ENCODE assay signal across 32 mouse cellular contexts in the genomic region with DNA sequence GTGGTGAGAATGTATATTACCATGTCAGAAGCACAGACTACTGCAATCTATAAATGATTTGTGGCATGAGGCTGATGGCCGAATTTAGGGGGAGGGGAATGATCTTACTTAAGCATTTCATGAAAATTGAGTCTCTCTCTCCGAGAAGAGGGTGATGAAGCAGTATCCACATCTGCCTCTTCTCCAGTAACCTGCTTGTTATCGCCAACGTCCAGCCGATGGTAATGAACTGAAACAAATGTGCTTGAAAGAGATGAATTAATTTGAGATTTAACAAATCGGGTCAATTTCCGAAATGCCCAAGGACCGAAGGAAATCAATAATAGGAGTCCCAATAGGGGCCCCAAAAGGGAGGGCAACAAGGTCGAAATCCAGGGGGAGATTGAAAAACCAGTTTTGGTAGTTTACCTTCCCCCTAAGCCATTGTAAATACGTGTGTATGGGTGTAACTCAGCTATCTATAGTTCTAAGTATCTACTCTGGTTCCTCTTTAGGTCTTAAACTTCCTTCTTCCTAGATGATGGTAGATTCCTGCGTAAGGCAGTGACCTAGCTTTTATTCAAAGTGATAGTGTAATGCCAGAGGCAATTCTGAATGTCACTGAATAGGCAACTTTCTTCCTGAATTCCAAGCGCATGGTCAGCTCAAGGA. TPM values are rescaled to one million over a fixed set of nuclear protein-coding genes. Genes with fewer than 3 reads are reported as not detected.
"Had no signal": no experiment of that assay in that cellular context is flagged by ENCODE, and none has a peak within 500 bp of the region (broad histone marks: within the 10 kb centered on the region; RNA-seq: fewer than 3 reads in every experiment).

No protein-coding gene starts in this region.

RNA-seq across cellular contexts. Expression of gene Esp3, which starts 31.4 kb away (rescaled TPM):
- total RNA-seq: common myeloid progenitor, adult 5-6 weeks; forebrain, postnatal 0 days; gastrocnemius, adult 18-20 months; gastrocnemius, adult 2 months; gastrocnemius, adult 8-10 months; gastrocnemius, postnatal 10 days; gastrocnemius, postnatal 14 days; gastrocnemius, postnatal 25 days; gastrocnemius, postnatal 36 days; gastrocnemius, postnatal 4 days; granulocyte monocyte progenitor cell, adult 5-6 weeks; heart, adult 18-20 months; heart, adult 2 months; heart, adult 8-10 months had no signal
- polyA plus RNA-seq: cortical plate, adult 2 months; embryonic facial prominence, embryonic 10.5 days; embryonic facial prominence, embryonic 11.5 days; embryonic facial prominence, embryonic 12.5 days; embryonic facial prominence, embryonic 13.5 days; embryonic facial prominence, embryonic 14.5 days; embryonic facial prominence, embryonic 15.5 days; erythroblast, embryonic 14.5 days; forebrain, embryonic 10.5 days; forebrain, embryonic 11.5 days; forebrain, embryonic 12.5 days; forebrain, embryonic 13.5 days; forebrain, embryonic 14.5 days; forebrain, embryonic 15.5 days; forebrain, embryonic 16.5 days; forebrain, postnatal 0 days; frontal cortex, adult 2 months; gonadal fat pad, adult 2 months; heart, adult 2 months; heart, embryonic 10.5 days had no signal
